Mouse (Mus musculus) stomach, adult 2 months (tissue): ENCODE results near the gene Rag2. TPM values are rescaled to one million over a fixed set of nuclear protein-coding genes. Genes with fewer than 3 reads are reported as not detected.

ENCODE experiments used
- polyA plus RNA-seq: library from polyadenylated mRNA; depleted of rRNA; stranded (reverse); fragments of >200 nt; gene quantifications from 2 replicates; pipeline ENCODE4 v1.2.3, GENCODE M21; 2012; rRNA removed

Rag2 gene
- polyA plus RNA-seq: not detected in 2 replicates

DNA sequence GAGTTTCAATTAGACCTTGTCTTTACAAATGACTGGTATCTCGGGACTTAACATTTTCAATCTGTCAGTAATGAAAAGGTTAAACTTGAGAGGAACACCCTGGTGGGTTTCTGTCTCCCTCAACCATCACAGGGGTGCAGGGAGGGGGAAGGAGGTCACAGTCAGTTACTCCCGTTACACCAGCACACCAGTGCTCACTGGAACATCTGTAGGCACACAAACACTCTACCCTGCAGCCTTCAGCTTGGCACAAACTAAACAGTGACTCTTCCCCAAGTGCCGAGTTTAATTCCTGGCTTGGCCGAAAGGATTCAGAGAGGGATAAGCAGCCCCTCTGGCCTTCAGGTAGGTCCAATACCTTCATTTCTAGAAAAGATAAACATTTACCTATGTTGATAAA, at the start of gene Rag2:
Gene Rag2 (plus strand): TSS at position 193 of the 400 bp plus-strand sequence.

DNA sequence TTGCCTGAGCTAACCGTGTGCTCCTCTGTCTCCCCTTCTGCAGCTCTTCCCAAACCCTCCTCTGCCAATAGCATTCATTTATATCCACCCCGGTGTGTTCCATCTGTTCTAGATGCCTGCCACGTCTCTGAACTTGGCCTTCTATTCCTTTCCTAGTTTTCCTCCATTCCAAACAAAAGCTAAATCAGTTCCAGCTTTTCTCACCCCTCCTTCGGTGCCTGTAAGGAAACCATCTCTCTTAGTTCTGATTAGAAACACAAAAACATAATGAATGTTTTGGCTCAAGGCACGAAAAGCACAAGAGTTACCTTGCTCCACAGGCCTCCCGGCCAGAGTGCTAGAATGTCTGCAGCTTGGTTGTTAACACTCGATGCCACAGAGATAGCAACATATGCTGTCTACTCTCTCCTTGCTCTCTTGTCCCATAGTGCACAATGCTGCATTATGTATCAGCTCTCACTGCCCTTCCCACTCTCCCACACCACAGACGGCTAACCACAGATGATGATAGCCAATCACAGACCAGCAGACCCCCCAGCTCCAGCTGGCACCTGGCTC, 24.7 kb downstream of the Rag2 start, which contains the start of the genes Rag1 and B230118H07Rik:
Gene Rag1 (minus strand): TSS at position 388 of the 558 bp plus-strand sequence.
Gene B230118H07Rik (minus strand): TSS at position 419 of the 558 bp plus-strand sequence.

DNA sequence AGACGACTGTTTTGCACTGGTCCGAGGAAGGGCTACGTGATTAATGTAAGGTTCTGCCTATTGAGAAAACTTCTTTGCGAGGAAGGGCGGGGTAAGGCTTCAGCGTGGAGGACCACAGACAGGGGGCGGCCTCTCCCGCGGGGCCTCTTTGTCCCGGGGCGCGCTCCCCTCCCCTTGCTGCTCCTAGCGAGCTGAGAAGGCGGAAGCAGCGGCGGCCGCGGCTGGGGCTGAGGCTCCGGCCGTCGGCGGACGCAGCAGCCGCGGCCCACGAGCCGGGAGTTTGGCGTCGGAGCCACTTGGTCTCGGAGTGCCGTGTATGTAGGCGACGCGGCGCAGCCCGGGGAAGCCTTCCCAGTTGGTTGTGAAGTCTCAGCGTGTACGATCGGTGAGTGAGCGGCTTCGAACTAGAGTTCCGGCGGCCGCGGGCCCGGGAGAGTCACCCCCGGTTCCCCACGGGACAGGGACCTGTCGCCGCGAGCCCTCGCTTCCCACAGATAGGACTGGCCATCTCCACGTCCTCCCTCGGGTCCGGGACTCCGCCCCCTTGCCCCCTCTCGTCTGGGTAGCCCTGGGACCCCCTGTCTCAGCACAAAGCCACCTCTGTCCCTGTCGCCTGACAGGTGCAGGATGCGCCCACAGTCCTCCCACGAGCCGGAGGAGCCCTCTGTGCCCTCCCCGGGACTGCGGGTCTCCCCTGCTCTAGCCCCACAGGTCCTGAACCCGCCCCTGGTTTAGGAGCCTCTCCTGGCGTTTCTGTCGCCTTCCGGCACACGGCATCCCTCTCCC, 53.9 kb downstream of the Rag2 start, which contains the start of gene Traf6:
Gene Traf6 (plus strand): TSS at position 194 of the 786 bp plus-strand sequence.

Other genes starting within 250 kb of the Rag2 start
- not detected in 2 replicates for gene Rag1, start 24.8 kb downstream of the Rag2 start, polyA plus RNA-seq
- gene B230118H07Rik, start 24.8 kb downstream of the Rag2 start, polyA plus RNA-seq: 0.91 TPM in 1 of 2 replicates, not detected in the other
- 1.5 and 2.7 TPM in 2 replicates for gene Traf6, start 53.7 kb downstream of the Rag2 start, polyA plus RNA-seq